Mouse (Mus musculus): ENCODE data around the gene Cnn1. TPM values are rescaled to one million over a fixed set of nuclear protein-coding genes. Genes with fewer than 3 reads are reported as not detected.

Cnn1 gene
- polyA plus RNA-seq, 2 experiments, result 2.3 to 3.1 TPM

- Histone ChIP-seq H3K9ac (ENCODE audit: low read depth, low read length, severe bottlenecking) (no peak overlapping the region), H3K27me3 (ENCODE audit: control insufficient read depth, insufficient read depth, low read length) (no peaks in the 10 kb centered on the region), H3K4me2 (replicated peaks; ENCODE audit: low read depth, low read length, severe bottlenecking) (no peak overlapping the region), H3K4me3 (replicated peaks; ENCODE audit: low read length) (no peak overlapping the region), H3K4me1 (ENCODE audit: control insufficient read depth, insufficient read depth, low read length) (peaks cover 6% of the 10 kb centered on the region), H3K9me3 (ENCODE audit: control insufficient read depth, low read length) (no peaks in the 10 kb centered on the region), H3K27ac (replicated peaks; ENCODE audit: low read depth, low read length) (no peak overlapping the region), H3K36me3 (ENCODE audit: control insufficient read depth, insufficient read depth, low read length) (peaks cover 8% of the 10 kb centered on the region; the same call in 1 of the 2 replicates)
- WGBS, result 87% methylated on average over 3 of the region's 3 CpGs
- DNase-seq (ENCODE audit: low spot score) (no peak), ATAC-seq (ENCODE audit: low FRiP score, low read depth) (no peak)
- no peak for TF ChIP-seq POLR2A (IDR thresholded peaks at IDR 0.05; ENCODE audit: borderline replicate concordance, extremely low read depth, insufficient read depth, insufficient read length)
These were observed 54.8 kb downstream of the Cnn1 start for GRCm38 (mm10) chr9:22153810-22154209.

GRCm38 (mm10) chr9:22155614-22156013 is 56.6 kb downstream of the Cnn1 start:
- Histone ChIP-seq H3K4me3 (replicated peaks; ENCODE audit: low read length) (peak overlapping the region; percentile 16; the same call in 1 of the 2 replicates), H3K36me3 (ENCODE audit: control insufficient read depth, insufficient read depth, low read length) (peaks cover 9% of the 10 kb centered on the region; the same call in 1 of the 2 replicates), H3K9ac (ENCODE audit: low read depth, low read length, severe bottlenecking) (no peak overlapping the region), H3K4me1 (ENCODE audit: control insufficient read depth, insufficient read depth, low read length) (peaks cover 6% of the 10 kb centered on the region), H3K27ac (replicated peaks; ENCODE audit: low read depth, low read length) (no peak overlapping the region), H3K4me2 (replicated peaks; ENCODE audit: low read depth, low read length, severe bottlenecking) (0 out of 2 replicates have a peak overlapping the region, but pooled peaks have one; percentile 74), H3K9me3 (ENCODE audit: control insufficient read depth, low read length) (no peaks in the 10 kb centered on the region), H3K27me3 (ENCODE audit: control insufficient read depth, insufficient read depth, low read length) (no peaks in the 10 kb centered on the region)
- 14% methylated on average over 10 of the region's 10 CpGs for WGBS
- peak; percentile 75 for DNase-seq (ENCODE audit: low spot score)
- no peak for TF ChIP-seq POLR2A (IDR thresholded peaks at IDR 0.05; ENCODE audit: borderline replicate concordance, extremely low read depth, insufficient read depth, insufficient read length)
- 0 out of 2 replicates have a peak, but pooled peaks have one; percentile 34 for ATAC-seq (ENCODE audit: low FRiP score, low read depth)

GRCm38 (mm10) chr9:22156497-22157245 is 57.7 kb downstream of the Cnn1 start, which contains the start of gene Pigyl:
TSS of gene Pigyl (plus strand) at chr9:22156846.
- 1% methylated on average over 64 of the region's 65 CpGs for WGBS

GRCm38 (mm10) chr9:22157516-22158265 is 58.7 kb downstream of the Cnn1 start:
- Histone ChIP-seq H3K4me2 (replicated peaks; ENCODE audit: low read depth, low read length, severe bottlenecking) (peak overlapping the region; percentile 74), H3K27me3 (ENCODE audit: control insufficient read depth, insufficient read depth, low read length) (no peaks in the 10 kb centered on the region), H3K4me1 (ENCODE audit: control insufficient read depth, insufficient read depth, low read length) (peaks cover 6% of the 10 kb centered on the region), H3K36me3 (ENCODE audit: control insufficient read depth, insufficient read depth, low read length) (peaks cover 9% of the 10 kb centered on the region; the same call in 1 of the 2 replicates), H3K9ac (ENCODE audit: low read depth, low read length, severe bottlenecking) (peak overlapping the region; percentile 83), H3K27ac (replicated peaks; ENCODE audit: low read depth, low read length) (no peak overlapping the region; the same call in 1 of the 2 replicates), H3K4me3 (replicated peaks; ENCODE audit: low read length) (peak overlapping the region; percentile 64), H3K9me3 (ENCODE audit: control insufficient read depth, low read length) (no peaks in the 10 kb centered on the region)
- ATAC-seq (ENCODE audit: low FRiP score, low read depth) (no peak), DNase-seq (ENCODE audit: low spot score) (no peak)
- WGBS, result 66% methylated on average over 34 of the region's 34 CpGs
- no peak for TF ChIP-seq POLR2A (IDR thresholded peaks at IDR 0.05; ENCODE audit: borderline replicate concordance, extremely low read depth, insufficient read depth, insufficient read length)

More at GRCm38 (mm10) chr9:22156497-22157245, 57.7 kb downstream of the Cnn1 start, which contains the start of gene Pigyl:
- Histone ChIP-seq H3K4me1 (ENCODE audit: control insufficient read depth, insufficient read depth, low read length) (peaks cover 6% of the 10 kb centered on the region), H3K9me3 (ENCODE audit: control insufficient read depth, low read length) (no peaks in the 10 kb centered on the region), H3K27ac (replicated peaks; ENCODE audit: low read depth, low read length) (peak within 1 kb of the TSS; percentile 83), H3K4me3 (replicated peaks; ENCODE audit: low read length) (peak within 1 kb of the TSS; percentile 64), H3K27me3 (ENCODE audit: control insufficient read depth, insufficient read depth, low read length) (no peaks in the 10 kb centered on the region), H3K36me3 (ENCODE audit: control insufficient read depth, insufficient read depth, low read length) (peaks cover 9% of the 10 kb centered on the region; the same call in 1 of the 2 replicates), H3K4me2 (replicated peaks; ENCODE audit: low read depth, low read length, severe bottlenecking) (peak within 1 kb of the TSS; percentile 74), H3K9ac (ENCODE audit: low read depth, low read length, severe bottlenecking) (peak within 1 kb of the TSS; percentile 83)
- TF ChIP-seq POLR2A (IDR thresholded peaks at IDR 0.05; ENCODE audit: borderline replicate concordance, extremely low read depth, insufficient read depth, insufficient read length), result peak; percentile 93; the same call in 1 of the 2 replicates
- ATAC-seq (ENCODE audit: low FRiP score, low read depth) (peak; percentile 99), DNase-seq (ENCODE audit: low spot score) (peak; percentile 98)

Small RNA genes within 50 kb of the gene (microRNA-seq; reads per million reads assigned to microRNA genes)
- gene Mir7084, result not detected

Other genes starting within 250 kb of the Cnn1 start
- 155 and 191 TPM in 2 replicates for gene Dock6, start 246.6 kb upstream of the Cnn1 start, polyA plus RNA-seq (2012; rRNA removed)
- gene Dock6, start 246.6 kb upstream of the Cnn1 start, polyA plus RNA-seq (2014; fragmentation: Nextera tagmentation; extraction: Ambion mirVana), result 31.6 and 38.8 TPM in 2 replicates
- gene Rab3d, start 181.0 kb upstream of the Cnn1 start, polyA plus RNA-seq (2012; rRNA removed), result 30.1 and 30.7 TPM in 2 replicates
- 32.5 and 36.3 TPM in 2 replicates for gene Rab3d, start 181.0 kb upstream of the Cnn1 start, polyA plus RNA-seq (2014; fragmentation: Nextera tagmentation; extraction: Ambion mirVana)
- 9.6 and 10.8 TPM in 2 replicates for gene Ccdc159, start 171.7 kb upstream of the Cnn1 start, polyA plus RNA-seq (2012; rRNA removed)
- 2.8 and 3.3 TPM in 2 replicates for gene Ccdc159, start 171.7 kb upstream of the Cnn1 start, polyA plus RNA-seq (2014; fragmentation: Nextera tagmentation; extraction: Ambion mirVana)
- 37.4 and 45.3 TPM in 2 replicates for gene Tmem205, start 171.7 kb upstream of the Cnn1 start, polyA plus RNA-seq (2012; rRNA removed)
- 49.5 and 51.5 TPM in 2 replicates for gene Tmem205, start 171.7 kb upstream of the Cnn1 start, polyA plus RNA-seq (2014; fragmentation: Nextera tagmentation; extraction: Ambion mirVana)
- gene Plppr2, start 162.2 kb upstream of the Cnn1 start, polyA plus RNA-seq (2012; rRNA removed), result 31.7 and 44.2 TPM in 2 replicates
- 8.7 and 11.2 TPM in 2 replicates for gene Plppr2, start 162.2 kb upstream of the Cnn1 start, polyA plus RNA-seq (2014; fragmentation: Nextera tagmentation; extraction: Ambion mirVana)
- 6.5 and 7.0 TPM in 2 replicates for gene Swsap1, start 143.5 kb upstream of the Cnn1 start, polyA plus RNA-seq (2012; rRNA removed)
- gene Swsap1, start 143.5 kb upstream of the Cnn1 start, polyA plus RNA-seq (2014; fragmentation: Nextera tagmentation; extraction: Ambion mirVana), result 12.8 TPM in 2 replicates
- 6.7 and 8.0 TPM in 2 replicates for gene Epor, start 135.7 kb upstream of the Cnn1 start, polyA plus RNA-seq (2012; rRNA removed)
- gene Epor, start 135.7 kb upstream of the Cnn1 start, polyA plus RNA-seq (2014; fragmentation: Nextera tagmentation; extraction: Ambion mirVana), result 4.1 and 5.9 TPM in 2 replicates
- gene Rgl3, start 109.8 kb upstream of the Cnn1 start, polyA plus RNA-seq (2012; rRNA removed), result 2.9 and 3.2 TPM in 2 replicates
- gene Rgl3, start 109.8 kb upstream of the Cnn1 start, polyA plus RNA-seq (2014; fragmentation: Nextera tagmentation; extraction: Ambion mirVana), result 1.1 and 1.5 TPM in 2 replicates
- gene Ccdc151, start 96.6 kb upstream of the Cnn1 start, polyA plus RNA-seq (2012; rRNA removed), result 1.2 and 1.3 TPM in 2 replicates
- gene Ccdc151, start 96.6 kb upstream of the Cnn1 start, polyA plus RNA-seq (2014; fragmentation: Nextera tagmentation; extraction: Ambion mirVana), result 0.37 and 1.2 TPM in 2 replicates
- gene Prkcsh, start 96.4 kb upstream of the Cnn1 start, polyA plus RNA-seq (2012; rRNA removed), result 156 and 188 TPM in 2 replicates
- 89.0 and 103 TPM in 2 replicates for gene Prkcsh, start 96.4 kb upstream of the Cnn1 start, polyA plus RNA-seq (2014; fragmentation: Nextera tagmentation; extraction: Ambion mirVana)
- gene Elavl3, start 47.2 kb upstream of the Cnn1 start, polyA plus RNA-seq (2012; rRNA removed), result 0.56 and 0.67 TPM in 2 replicates
- not detected in 2 replicates for gene Elavl3, start 47.2 kb upstream of the Cnn1 start, polyA plus RNA-seq (2014; fragmentation: Nextera tagmentation; extraction: Ambion mirVana)
- 0.28 TPM in 1 of 2 replicates, not detected in the other for gene Gm49318, start 28.0 kb upstream of the Cnn1 start, polyA plus RNA-seq (2012; rRNA removed)
- not detected in 2 replicates for gene Gm49318, start 28.0 kb upstream of the Cnn1 start, polyA plus RNA-seq (2014; fragmentation: Nextera tagmentation; extraction: Ambion mirVana)
- gene Zfp653, start 27.8 kb upstream of the Cnn1 start, polyA plus RNA-seq (2012; rRNA removed), result 31.2 and 33.7 TPM in 2 replicates
- 8.1 and 8.7 TPM in 2 replicates for gene Zfp653, start 27.8 kb upstream of the Cnn1 start, polyA plus RNA-seq (2014; fragmentation: Nextera tagmentation; extraction: Ambion mirVana)
- 36.3 and 37.5 TPM in 2 replicates for gene Ecsit, start 13.8 kb upstream of the Cnn1 start, polyA plus RNA-seq (2012; rRNA removed)
- gene Ecsit, start 13.8 kb upstream of the Cnn1 start, polyA plus RNA-seq (2014; fragmentation: Nextera tagmentation; extraction: Ambion mirVana), result 30.6 and 32.9 TPM in 2 replicates
- 145 and 168 TPM in 2 replicates for gene Elof1, start 18.0 kb downstream of the Cnn1 start, polyA plus RNA-seq (2012; rRNA removed)
- 199 and 206 TPM in 2 replicates for gene Elof1, start 18.0 kb downstream of the Cnn1 start, polyA plus RNA-seq (2014; fragmentation: Nextera tagmentation; extraction: Ambion mirVana)
- 20.3 and 21.6 TPM in 2 replicates for gene Acp5, start 36.5 kb downstream of the Cnn1 start, polyA plus RNA-seq (2012; rRNA removed)
- 17.0 and 23.6 TPM in 2 replicates for gene Acp5, start 36.5 kb downstream of the Cnn1 start, polyA plus RNA-seq (2014; fragmentation: Nextera tagmentation; extraction: Ambion mirVana)
- gene Pigyl, start 57.6 kb downstream of the Cnn1 start, polyA plus RNA-seq (2012; rRNA removed), result 54.5 and 62.4 TPM in 2 replicates
- 80.9 and 82.4 TPM in 2 replicates for gene Pigyl, start 57.6 kb downstream of the Cnn1 start, polyA plus RNA-seq (2014; fragmentation: Nextera tagmentation; extraction: Ambion mirVana)
- 0.12 and 0.14 TPM in 2 replicates for gene Zfp872, start 88.9 kb downstream of the Cnn1 start, polyA plus RNA-seq (2012; rRNA removed)
- 0.33 and 0.51 TPM in 2 replicates for gene Zfp872, start 88.9 kb downstream of the Cnn1 start, polyA plus RNA-seq (2014; fragmentation: Nextera tagmentation; extraction: Ambion mirVana)
- gene Zfp809, start 126.5 kb downstream of the Cnn1 start, polyA plus RNA-seq (2012; rRNA removed), result 11.2 and 13.6 TPM in 2 replicates
- gene Zfp809, start 126.5 kb downstream of the Cnn1 start, polyA plus RNA-seq (2014; fragmentation: Nextera tagmentation; extraction: Ambion mirVana), result 19.6 and 19.7 TPM in 2 replicates
- 1.9 and 2.6 TPM in 2 replicates for gene Zfp599, start 160.7 kb downstream of the Cnn1 start, polyA plus RNA-seq (2012; rRNA removed)
- gene Zfp599, start 160.7 kb downstream of the Cnn1 start, polyA plus RNA-seq (2014; fragmentation: Nextera tagmentation; extraction: Ambion mirVana), result 6.4 and 7.3 TPM in 2 replicates
- 18.9 and 21.2 TPM in 2 replicates for gene Zfp810, start 208.4 kb downstream of the Cnn1 start, polyA plus RNA-seq (2012; rRNA removed)
- gene Zfp810, start 208.4 kb downstream of the Cnn1 start, polyA plus RNA-seq (2014; fragmentation: Nextera tagmentation; extraction: Ambion mirVana), result 19.3 and 25.7 TPM in 2 replicates